Mouse (Mus musculus) left cerebral cortex, adult 6 months (tissue): ENCODE results near the gene Vmn2r90. TPM values are rescaled to one million over a fixed set of nuclear protein-coding genes. Genes with fewer than 3 reads are reported as not detected.

Experiments
- long read RNA-seq, 2 experiments: library from polyadenylated mRNA; unstranded; transcript quantifications; one replicate each; pipeline ENCODE4 v2.0.0; 2019 to 2020
- polyA plus RNA-seq: library from polyadenylated mRNA; unstranded; fragments of <200 nt; fragmentation: Nextera tagmentation; gene quantifications from 2 replicates; pipeline ENCODE4 v1.2.3, GENCODE M21; 2021

Vmn2r90 gene
- not detected in 2 replicates for polyA plus RNA-seq
- long read RNA-seq, experiment 1: 0 reads
- long read RNA-seq, experiment 2: 0 reads

GRCm38 (mm10) chr17:17703447-17703846 lies at the start of gene Vmn2r90:
Gene Vmn2r90, plus strand, starts transcription at chr17:17703747.

Other genes starting within 250 kb of the Vmn2r90 start
- 17.9 and 19.2 TPM in 2 replicates for gene Lnpep, start 78.7 kb upstream of the Vmn2r90 start, polyA plus RNA-seq
- 8.2 and 9.0 TPM in 2 replicates for gene Spaca6, start 123.4 kb downstream of the Vmn2r90 start, polyA plus RNA-seq
- 0.83 and 1.1 TPM in 2 replicates for gene Has1, start 151.5 kb downstream of the Vmn2r90 start, polyA plus RNA-seq
- 0.11 TPM in 1 of 2 replicates, not detected in the other for gene Fpr1, start 180.2 kb downstream of the Vmn2r90 start, polyA plus RNA-seq
- gene Fpr2, start 184.1 kb downstream of the Vmn2r90 start, polyA plus RNA-seq: not detected in 2 replicates
- not detected in 2 replicates for gene Fpr3, start 184.1 kb downstream of the Vmn2r90 start, polyA plus RNA-seq